Mouse (Mus musculus) liver, embryonic 14.5 days (tissue): ENCODE results near the gene Fbln2. TPM values are rescaled to one million over a fixed set of nuclear protein-coding genes. Genes with fewer than 3 reads are reported as not detected.

ENCODE experiments used
- ATAC-seq: fragments of 200-750 bp; cut with Nextera tagmentation; 2 replicates; pipeline ENCODE4 v1.8.0; 2017; ENCODE audit warnings: moderate number of reproducible peaks, mild to moderate bottlenecking, moderate library complexity; ENCODE audit not compliant: insufficient read depth
- DNase-seq, 3 experiments: peaks; one replicate each; pipeline ENCODE4 v3.0.0-alpha.2; 2012 to 2013; ENCODE audit warnings: low read depth in 3 of 3, low spot score in 3 of 3
- H3K27ac ChIP-seq: fragments of 300-500 bp; sonication (generic); 2 replicates; pipeline ENCODE4 v1.5.1; 2014; ENCODE audit warnings: moderate library complexity, mild to moderate bottlenecking, control low read depth, inconsistent platforms
- H3K27me3 ChIP-seq: fragments of 300-500 bp; sonication (generic); 2 replicates; pipeline ENCODE4 v1.6.1; 2014; ENCODE audit warnings: mild to moderate bottlenecking, low read length, moderate library complexity; ENCODE audit not compliant: control insufficient read depth, insufficient read depth
- H3K36me3 ChIP-seq: fragments of 300-500 bp; sonication (generic); replicated peaks from 2 replicates; pipeline ENCODE4 v1.6.1; 2014; ENCODE audit warnings: low read depth; ENCODE audit not compliant: control insufficient read depth, insufficient read depth
- H3K4me1 ChIP-seq, 2 experiments: fragments of 200-500 bp in 1 of 2; fragments of 300-500 bp in 1 of 2; sonication (generic) in 1 of 2; replicated peaks; 2 replicates each; pipeline ENCODE4 v1.6.1; 2012 to 2014; ENCODE audit warnings: antibody characterized with exemption in 1 of 2, inconsistent platforms in 1 of 2, low read length in 1 of 2; ENCODE audit not compliant: control insufficient read depth in 2 of 2, insufficient read depth in 2 of 2
- H3K4me2 ChIP-seq: fragments of 300-500 bp; sonication (generic); 2 replicates; pipeline ENCODE4 v1.6.1; 2014; ENCODE audit warnings: low read depth, mild to moderate bottlenecking, control low read depth, moderate library complexity
- H3K4me3 ChIP-seq, 2 experiments: fragments of 200-500 bp in 1 of 2; fragments of 300-500 bp in 1 of 2; sonication (generic) in 1 of 2; 2 replicates each; pipeline ENCODE4 v1.5.1; 2012 to 2014; ENCODE audit warnings: low read depth in 2 of 2, low read length in 2 of 2, mild to moderate bottlenecking in 2 of 2, control low read depth in 1 of 2, inconsistent platforms in 1 of 2, moderate library complexity in 1 of 2; ENCODE audit not compliant: insufficient read depth in 1 of 2
- H3K9ac ChIP-seq: fragments of 300-500 bp; sonication (generic); replicated peaks from 2 replicates; pipeline ENCODE4 v1.6.1; 2014; ENCODE audit warnings: mild to moderate bottlenecking, control low read depth, moderate library complexity
- H3K9me3 ChIP-seq: fragments of 300-500 bp; sonication (generic); 2 replicates; pipeline ENCODE4 v1.6.1; 2016; ENCODE audit warnings: low read length, mixed read lengths; ENCODE audit not compliant: control insufficient read depth
- CTCF ChIP-seq: IDR thresholded peaks from 2 replicates; pipeline ENCODE4 v1.5.1; 2016; ENCODE audit warnings: antibody characterized with exemption, low read depth, control low read depth
- EP300 ChIP-seq: IDR thresholded peaks from 2 replicates; pipeline ENCODE4 v1.6.1; 2016; ENCODE audit warnings: antibody characterized with exemption, low read depth
- WGBS: fragments of 180-500 bp; shearing (Covaris S2); extraction: QIAGEN DNeasy Blood & Tissue Kit; methylation state at CpG from one replicate; pipeline ENCODE4 v1.1.7; 2014; ENCODE audit not compliant: insufficient replicate concordance; 5-methylcytosine and 5-hydroxymethylcytosine counted together
- polyA plus RNA-seq, 2 experiments: library from polyadenylated mRNA; depleted of rRNA in 1 of 2; stranded (reverse) in 1 of 2; unstranded in 1 of 2; fragments of >200 nt; fragmentation: Nextera tagmentation in 1 of 2; extraction: Ambion mirVana in 1 of 2; gene quantifications; 2 replicates each; pipeline versions ENCODE4 v1.2.1 to v1.2.3; 2012 to 2014

Gene Fbln2
- polyA plus RNA-seq, 2 experiments = 4.3 to 5.1 TPM

DNA sequence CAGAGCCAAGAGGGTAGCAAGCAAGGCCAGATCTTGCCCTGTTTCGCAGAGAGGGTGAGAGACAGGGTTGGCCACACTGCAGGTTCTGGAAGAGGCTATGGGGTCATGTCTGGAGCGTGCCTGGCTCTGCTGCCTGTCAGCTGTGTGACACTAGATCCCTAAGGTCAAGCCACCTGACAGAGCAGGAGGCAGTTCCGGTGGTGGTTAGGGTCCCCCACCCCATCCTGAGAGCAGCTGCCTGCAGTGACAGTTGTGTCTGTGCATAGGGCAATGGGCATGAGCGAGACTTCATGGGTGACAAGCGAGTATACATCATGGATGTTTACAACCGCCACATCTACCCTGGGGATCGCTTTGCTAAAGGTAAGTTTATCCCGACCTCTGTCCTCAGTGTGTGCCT, 43.1 kb upstream of the Fbln2 start:
- WGBS = 83% methylated on average over 8 of the region's 8 CpGs
- no peak overlapping the region for H3K4me3 ChIP-seq
- H3K36me3 ChIP-seq = no peaks in the 10 kb centered on the region; the same call in 1 of the 2 replicates
- no peaks in the 10 kb centered on the region for H3K9me3 ChIP-seq
- peaks cover 15 to 16% of the 10 kb centered on the region in 2 experiments for H3K4me1 ChIP-seq
- no peaks in the 10 kb centered on the region for H3K27me3 ChIP-seq
- no peak for ATAC-seq
- H3K9ac ChIP-seq = no peak overlapping the region
- H3K27ac ChIP-seq = no peak overlapping the region
- no peak for DNase-seq
- no peak overlapping the region for H3K4me2 ChIP-seq
- TF ChIP-seq CTCF = no peak
- TF ChIP-seq EP300 = no peak

DNA sequence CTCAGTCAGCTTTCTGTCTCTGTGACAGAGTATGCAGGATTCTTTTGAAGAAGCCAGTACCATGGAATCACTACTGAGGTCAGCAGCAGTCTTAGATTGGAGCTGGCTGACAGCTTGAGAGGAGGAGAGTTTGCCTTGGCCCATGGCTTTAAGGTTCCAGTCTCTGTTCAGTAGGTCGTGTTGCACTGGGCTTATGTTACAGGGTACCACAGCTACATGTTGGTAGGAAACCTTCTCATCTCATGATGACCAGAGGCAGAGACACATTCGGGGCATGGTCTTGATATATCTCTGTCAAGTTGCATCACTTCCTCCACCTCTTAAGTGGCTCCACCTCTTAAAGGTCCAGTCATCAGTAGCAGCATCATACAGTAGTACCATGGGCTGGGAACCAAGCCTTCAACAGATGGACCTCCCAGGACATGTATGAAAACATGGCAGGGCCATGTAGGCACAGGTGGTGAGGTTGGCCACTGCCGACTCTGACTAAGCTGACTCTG, 40.8 kb upstream of the Fbln2 start:
- WGBS = 58% methylated on average over 3 of the region's 3 CpGs
- H3K4me3 ChIP-seq = no peak overlapping the region
- H3K27me3 ChIP-seq = no peaks in the 10 kb centered on the region
- no peak for DNase-seq
- H3K9ac ChIP-seq = no peak overlapping the region
- H3K36me3 ChIP-seq = no peaks in the 10 kb centered on the region; the same call in 1 of the 2 replicates
- ATAC-seq = no peak
- H3K4me2 ChIP-seq = no peak overlapping the region
- H3K9me3 ChIP-seq = no peaks in the 10 kb centered on the region
- TF ChIP-seq EP300 (no peak), CTCF (no peak)
- H3K4me1 ChIP-seq = no peaks in the 10 kb centered on the region
- H3K27ac ChIP-seq = no peak overlapping the region

DNA sequence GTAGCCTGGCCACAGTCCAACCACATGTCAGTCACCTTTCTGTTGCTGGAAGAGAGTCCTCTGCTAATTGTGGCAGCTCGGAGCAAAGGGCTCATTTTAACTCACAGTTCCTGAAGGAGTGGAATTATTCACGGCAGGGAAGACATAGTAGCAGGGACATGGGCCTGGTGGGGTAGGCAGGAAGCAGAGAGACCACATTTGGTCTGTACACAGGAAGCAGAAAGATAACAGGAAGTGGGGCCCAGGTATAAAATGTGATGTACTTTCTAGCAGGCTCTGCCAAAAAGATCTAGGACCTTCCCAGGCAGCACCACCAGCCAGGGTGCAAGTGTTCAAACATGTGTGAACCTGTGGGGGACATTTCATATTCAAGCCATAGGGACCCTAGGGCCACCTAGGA, 39.9 kb upstream of the Fbln2 start:
- H3K9me3 ChIP-seq = no peaks in the 10 kb centered on the region
- 28% methylated on average over 2 of the region's 2 CpGs for WGBS
- no peak overlapping the region for H3K4me3 ChIP-seq
- no peak overlapping the region for H3K4me2 ChIP-seq
- H3K27ac ChIP-seq = no peak overlapping the region
- ATAC-seq = no peak
- TF ChIP-seq CTCF (no peak), EP300 (no peak)
- DNase-seq = no peak
- H3K27me3 ChIP-seq = no peaks in the 10 kb centered on the region
- no peaks in the 10 kb centered on the region for H3K4me1 ChIP-seq
- no peak overlapping the region for H3K9ac ChIP-seq
- no peaks in the 10 kb centered on the region; the same call in 1 of the 2 replicates for H3K36me3 ChIP-seq

DNA sequence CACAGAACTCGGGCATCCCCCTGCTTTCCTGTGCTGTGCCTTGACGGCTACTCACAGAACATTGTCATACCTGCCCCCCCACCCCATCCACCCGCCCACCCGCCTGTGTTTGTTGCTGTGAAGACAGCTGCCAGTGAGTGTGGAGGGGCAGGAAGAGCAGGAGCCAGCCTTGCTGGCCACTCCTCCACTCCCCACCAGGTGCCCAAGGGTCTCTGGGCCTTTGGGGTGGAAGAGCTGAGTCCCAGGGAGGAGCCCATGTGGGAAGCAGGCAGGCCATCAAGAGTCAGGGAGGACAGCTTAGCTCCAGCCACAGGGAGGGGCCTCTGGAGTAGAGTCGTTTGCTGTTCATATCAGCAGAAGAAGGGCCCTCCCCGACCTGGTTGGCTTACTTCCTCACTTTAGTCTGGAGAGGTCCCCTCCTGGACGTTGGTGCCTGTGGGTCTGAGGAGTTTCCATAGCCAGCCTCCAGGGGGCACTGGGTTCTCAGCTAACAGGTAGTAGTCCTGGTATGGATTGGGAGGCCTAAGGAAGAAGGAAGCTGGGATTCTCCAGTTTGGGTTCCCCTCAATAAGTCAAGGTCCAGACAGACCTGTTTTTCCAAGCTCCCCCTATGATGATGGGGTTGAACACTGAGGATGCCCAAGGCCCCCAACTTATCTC, 38.9 kb upstream of the Fbln2 start:
- WGBS = 35% methylated on average over 7 of the region's 7 CpGs
- H3K36me3 ChIP-seq = no peaks in the 10 kb centered on the region; the same call in 1 of the 2 replicates

DNA sequence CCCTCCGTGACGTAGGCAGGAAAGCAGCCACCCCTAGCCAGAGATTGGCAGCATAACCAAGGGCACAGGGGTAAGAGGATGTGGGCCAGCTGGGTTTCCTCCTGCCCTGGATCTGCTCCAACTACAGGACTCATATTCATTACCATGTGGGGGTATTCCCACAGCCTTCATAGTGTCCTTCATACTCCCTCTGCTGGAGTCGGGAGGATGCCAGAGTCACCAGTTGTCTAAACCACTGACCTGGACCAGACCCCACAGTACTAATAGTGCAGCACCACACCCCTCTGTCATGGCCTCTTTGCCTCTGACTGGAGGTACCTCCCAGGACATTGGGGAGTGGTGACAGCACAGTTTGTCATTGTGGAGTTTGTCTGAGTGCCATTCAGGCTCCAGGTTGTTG, 38.0 kb upstream of the Fbln2 start:
- H3K9me3 ChIP-seq = no peaks in the 10 kb centered on the region
- DNase-seq (no peak), ATAC-seq (no peak)
- no peaks in the 10 kb centered on the region for H3K27me3 ChIP-seq
- 71% methylated on average over 3 of the region's 3 CpGs for WGBS
- no peaks in the 10 kb centered on the region; the same call in 1 of the 2 replicates for H3K36me3 ChIP-seq
- no peak overlapping the region for H3K9ac ChIP-seq
- H3K27ac ChIP-seq = no peak overlapping the region
- H3K4me1 ChIP-seq = peaks cover 0 to 6% of the 10 kb centered on the region in 2 experiments; a peak in 3 of 4 replicates
- TF ChIP-seq CTCF = no peak
- H3K4me2 ChIP-seq = no peak overlapping the region
- no peak overlapping the region for H3K4me3 ChIP-seq

More for the DNA sequence above, 38.9 kb upstream of the Fbln2 start:
- Histone ChIP-seq H3K27ac (no peak overlapping the region), H3K9me3 (no peaks in the 10 kb centered on the region), H3K4me1 (peaks cover 0 to 5% of the 10 kb centered on the region in 2 experiments; a peak in 3 of 4 replicates), H3K4me2 (no peak overlapping the region), H3K4me3 (no peak overlapping the region), H3K9ac (no peak overlapping the region), H3K27me3 (no peaks in the 10 kb centered on the region)
- ATAC-seq (peak; percentile 33), DNase-seq (no peak)
- TF ChIP-seq EP300 = no peak
- peak; percentile 70 for TF ChIP-seq CTCF
